Mouse (Mus musculus) neural tube, embryonic 13.5 days (tissue): ENCODE data around the gene Enpp1. TPM values are rescaled to one million over a fixed set of nuclear protein-coding genes. Genes with fewer than 3 reads are reported as not detected.
A peak's percentile ranks its signal among the peaks of the same experiment; 100 is the strongest.

Source experiments
- ATAC-seq: fragments of 200-750 bp; cut with Nextera tagmentation; 2 replicates; pipeline ENCODE4 v1.8.0; 2017; ENCODE audit warnings: low read depth, mild to moderate bottlenecking, moderate TSS enrichment, moderate library complexity
- H3K27ac ChIP-seq: fragments of 300-500 bp; sonication (generic); replicated peaks from 2 replicates; pipeline ENCODE4 v1.5.1; 2015; ENCODE audit warnings: moderate library complexity, mild to moderate bottlenecking, inconsistent platforms
- H3K27me3 ChIP-seq: fragments of 300-500 bp; sonication (generic); 2 replicates; pipeline ENCODE4 v1.6.1; 2015; ENCODE audit warnings: mild to moderate bottlenecking, inconsistent platforms
- H3K36me3 ChIP-seq: fragments of 300-500 bp; sonication (generic); 2 replicates; pipeline ENCODE4 v1.6.1; 2015; ENCODE audit warnings: mild to moderate bottlenecking, inconsistent platforms
- H3K4me1 ChIP-seq: fragments of 300-500 bp; sonication (generic); replicated peaks from 2 replicates; pipeline ENCODE4 v1.6.1; 2015; ENCODE audit warnings: inconsistent platforms
- H3K4me2 ChIP-seq: fragments of 300-500 bp; sonication (generic); 2 replicates; pipeline ENCODE4 v1.6.1; 2015; ENCODE audit warnings: inconsistent platforms, mild to moderate bottlenecking, moderate library complexity
- H3K4me3 ChIP-seq: fragments of 300-500 bp; sonication (generic); 2 replicates; pipeline ENCODE4 v1.5.1; 2015; ENCODE audit warnings: mild to moderate bottlenecking, inconsistent platforms
- H3K9ac ChIP-seq: fragments of 300-500 bp; sonication (generic); 2 replicates; pipeline ENCODE4 v1.6.1; 2015; ENCODE audit warnings: moderate library complexity, mild to moderate bottlenecking, inconsistent platforms
- H3K9me3 ChIP-seq: fragments of 300-500 bp; sonication (generic); 2 replicates; pipeline ENCODE4 v1.6.1; 2016; ENCODE audit warnings: inconsistent platforms
- WGBS: fragments of 180-500 bp; shearing (Covaris S2); methylation state at CpG from one replicate; pipeline ENCODE4 v1.1.7; 2015; 5-methylcytosine and 5-hydroxymethylcytosine counted together
- polyA plus RNA-seq: library from polyadenylated mRNA; unstranded; fragments of >200 nt; fragmentation: Nextera tagmentation; extraction: Ambion mirVana; gene quantifications from 2 replicates; pipeline ENCODE4 v1.2.1, GENCODE M21; 2015

Gene Enpp1
- polyA plus RNA-seq, 1 experiment from 2014 or later = 2.2 TPM

GRCm38 (mm10) chr10:24599802-24600201 lies 112.2 kb downstream of the Enpp1 start:
- H3K27ac ChIP-seq = no peak overlapping the region
- H3K36me3 ChIP-seq = no peaks in the 10 kb centered on the region
- H3K9me3 ChIP-seq = no peaks in the 10 kb centered on the region
- no peak overlapping the region for H3K9ac ChIP-seq
- WGBS = 69% methylated on average over 5 of the region's 5 CpGs
- H3K4me1 ChIP-seq = peaks cover 19% of the 10 kb centered on the region
- no peak overlapping the region for H3K4me2 ChIP-seq
- ATAC-seq = no peak
- 0 out of 2 replicates have a peak, but pooled peaks cover 5% of the 10 kb centered on the region for H3K27me3 ChIP-seq
- no peak overlapping the region for H3K4me3 ChIP-seq

- no peaks in the 10 kb centered on the region for H3K9me3 ChIP-seq
- no peak overlapping the region for H3K9ac ChIP-seq
- WGBS = 83% methylated on average over 6 of the region's 6 CpGs
- no peak overlapping the region for H3K4me2 ChIP-seq
- H3K36me3 ChIP-seq = no peaks in the 10 kb centered on the region
- peaks cover 23% of the 10 kb centered on the region for H3K4me1 ChIP-seq
- no peak for ATAC-seq
- no peak overlapping the region for H3K4me3 ChIP-seq
- 0 out of 2 replicates have a peak, but pooled peaks cover 8% of the 10 kb centered on the region for H3K27me3 ChIP-seq
- H3K27ac ChIP-seq = no peak overlapping the region
Measured at GRCm38 (mm10) chr10:24598693-24599092, 113.3 kb downstream of the Enpp1 start.

GRCm38 (mm10) chr10:24597789-24598188 lies 114.2 kb downstream of the Enpp1 start:
- Histone ChIP-seq H3K36me3 (no peaks in the 10 kb centered on the region), H3K27me3 (0 out of 2 replicates have a peak, but pooled peaks cover 8% of the 10 kb centered on the region), H3K9ac (no peak overlapping the region), H3K4me3 (no peak overlapping the region), H3K4me1 (peaks cover 23% of the 10 kb centered on the region), H3K4me2 (no peak overlapping the region; the same call in 1 of the 2 replicates), H3K9me3 (no peaks in the 10 kb centered on the region), H3K27ac (no peak overlapping the region)
- WGBS = 89% methylated on average over 4 of the region's 4 CpGs
- no peak for ATAC-seq

- Histone ChIP-seq H3K9me3 (no peaks in the 10 kb centered on the region), H3K4me1 (peaks cover 23% of the 10 kb centered on the region), H3K36me3 (no peaks in the 10 kb centered on the region), H3K27ac (0 out of 2 replicates have a peak overlapping the region, but pooled peaks have one; percentile 5), H3K4me2 (peak overlapping the region; percentile 74), H3K27me3 (0 out of 2 replicates have a peak, but pooled peaks cover 8% of the 10 kb centered on the region), H3K4me3 (peak overlapping the region; percentile 72), H3K9ac (no peak overlapping the region)
- no peak for ATAC-seq
- WGBS = 66% methylated on average over 7 of the region's 7 CpGs
Measured at GRCm38 (mm10) chr10:24596869-24597339, 115.1 kb downstream of the Enpp1 start.

- WGBS = 16% methylated on average over 31 of the region's 31 CpGs
- H3K4me1 ChIP-seq = peaks cover 27% of the 10 kb centered on the region
- ATAC-seq = peak; percentile 68
- 0 out of 2 replicates have a peak, but pooled peaks cover 8% of the 10 kb centered on the region for H3K27me3 ChIP-seq
- peak overlapping the region; percentile 72 for H3K4me3 ChIP-seq
- H3K9me3 ChIP-seq = no peaks in the 10 kb centered on the region
- peak overlapping the region; percentile 76 for H3K9ac ChIP-seq
- H3K27ac ChIP-seq = peak overlapping the region; percentile 72; the same call in 1 of the 2 replicates
- H3K36me3 ChIP-seq = no peaks in the 10 kb centered on the region
- H3K4me2 ChIP-seq = peak overlapping the region; percentile 74
Measured at GRCm38 (mm10) chr10:24596003-24596868, 115.7 kb downstream of the Enpp1 start.

- ATAC-seq = peak; percentile 96
- Histone ChIP-seq H3K9me3 (no peaks in the 10 kb centered on the region), H3K27me3 (0 out of 2 replicates have a peak, but pooled peaks cover 8% of the 10 kb centered on the region), H3K4me1 (peaks cover 27% of the 10 kb centered on the region), H3K36me3 (no peaks in the 10 kb centered on the region), H3K4me2 (peak within 1 kb of the TSS; percentile 74), H3K9ac (peak within 1 kb of the TSS; percentile 76), H3K27ac (peak within 1 kb of the TSS; percentile 72), H3K4me3 (peak within 1 kb of the TSS; percentile 72)
- under 1% methylated on average over 53 of the region's 53 CpGs for WGBS
Measured at GRCm38 (mm10) chr10:24595250-24596002, 116.5 kb downstream of the Enpp1 start, which contains the start of gene Ccn2. Ccn2 (plus strand) TSS chr10:24595442.

- H3K27me3 ChIP-seq = 0 out of 2 replicates have a peak, but pooled peaks cover 8% of the 10 kb centered on the region
- H3K4me2 ChIP-seq = no peak overlapping the region
- no peak for ATAC-seq
- H3K36me3 ChIP-seq = no peaks in the 10 kb centered on the region
- H3K27ac ChIP-seq = no peak overlapping the region
- H3K9ac ChIP-seq = no peak overlapping the region
- peaks cover 27% of the 10 kb centered on the region for H3K4me1 ChIP-seq
- no peaks in the 10 kb centered on the region for H3K9me3 ChIP-seq
- no peak overlapping the region for H3K4me3 ChIP-seq
- 83% methylated on average over 4 of the region's 4 CpGs for WGBS
Measured at GRCm38 (mm10) chr10:24593556-24593955, 118.4 kb downstream of the Enpp1 start.

- Histone ChIP-seq H3K27me3 (0 out of 2 replicates have a peak, but pooled peaks cover 8% of the 10 kb centered on the region), H3K4me1 (peaks cover 27% of the 10 kb centered on the region), H3K27ac (no peak overlapping the region), H3K4me3 (no peak overlapping the region), H3K9ac (no peak overlapping the region), H3K9me3 (no peaks in the 10 kb centered on the region), H3K4me2 (no peak overlapping the region), H3K36me3 (no peaks in the 10 kb centered on the region)
- WGBS = 87% methylated on average over 7 of the region's 7 CpGs
- ATAC-seq = no peak
Measured at GRCm38 (mm10) chr10:24592969-24593368, 119.0 kb downstream of the Enpp1 start.

- H3K4me2 ChIP-seq = no peak overlapping the region
- no peak overlapping the region for H3K4me3 ChIP-seq
- WGBS = 88% methylated on average over 2 of the region's 2 CpGs
- no peaks in the 10 kb centered on the region for H3K36me3 ChIP-seq
- 0 out of 2 replicates have a peak, but pooled peaks cover 8% of the 10 kb centered on the region for H3K27me3 ChIP-seq
- H3K4me1 ChIP-seq = peaks cover 26% of the 10 kb centered on the region
- no peak overlapping the region for H3K9ac ChIP-seq
- no peak overlapping the region for H3K27ac ChIP-seq
- ATAC-seq = no peak
- no peaks in the 10 kb centered on the region for H3K9me3 ChIP-seq
Measured at GRCm38 (mm10) chr10:24592318-24592717, 119.6 kb downstream of the Enpp1 start.

GRCm38 (mm10) chr10:24591741-24592140 lies 120.2 kb downstream of the Enpp1 start:
- no peak overlapping the region for H3K4me3 ChIP-seq
- no peak overlapping the region for H3K9ac ChIP-seq
- H3K36me3 ChIP-seq = no peaks in the 10 kb centered on the region
- H3K4me2 ChIP-seq = no peak overlapping the region
- WGBS = 74% methylated on average over 5 of the region's 5 CpGs
- no peaks in the 10 kb centered on the region for H3K9me3 ChIP-seq
- ATAC-seq = no peak
- 0 out of 2 replicates have a peak, but pooled peaks cover 8% of the 10 kb centered on the region for H3K27me3 ChIP-seq
- no peak overlapping the region for H3K27ac ChIP-seq
- H3K4me1 ChIP-seq = peaks cover 20% of the 10 kb centered on the region

- peaks cover 15% of the 10 kb centered on the region for H3K4me1 ChIP-seq
- no peak overlapping the region for H3K9ac ChIP-seq
- H3K9me3 ChIP-seq = no peaks in the 10 kb centered on the region
- no peak overlapping the region for H3K4me2 ChIP-seq
- no peak for ATAC-seq
- no peak overlapping the region for H3K4me3 ChIP-seq
- 0 out of 2 replicates have a peak, but pooled peaks cover 5% of the 10 kb centered on the region for H3K27me3 ChIP-seq
- H3K36me3 ChIP-seq = no peaks in the 10 kb centered on the region
- H3K27ac ChIP-seq = no peak overlapping the region
- whole genome bisulfite sequencing = 15% methylated on average over 4 of the region's 4 CpGs
Measured at GRCm38 (mm10) chr10:24591136-24591535, 120.8 kb downstream of the Enpp1 start.
